Mouse (Mus musculus) erythroblast, embryonic 14.5 days (primary cell): Measurements from ENCODE around the gene Sec23ip.

Source experiments
- GATA1 ChIP-seq: IDR thresholded peaks from 2 replicates; pipeline ENCODE4 v1.6.1; 2012; ENCODE audit warnings: low read length, inconsistent platforms, mixed read lengths
- TAL1 ChIP-seq: IDR thresholded peaks from 3 replicates; pipeline ENCODE4 v1.6.1; 2012; ENCODE audit warnings: low read length, inconsistent platforms, mixed read lengths

GRCm38 (mm10) chr7:128728738-128729137, 16.0 kb upstream of the Sec23ip start:
- no peak for TF ChIP-seq GATA1
- TF ChIP-seq TAL1, result no peak
